Mouse (Mus musculus) olfactory bulb, adult 2 months (tissue): ENCODE data around the gene Nsun2.

Experiments used
- CTCF ChIP-seq: fragments of 200-500 bp; IDR thresholded peaks from 2 replicates; pipeline ENCODE4 v1.5.1; 2012; ENCODE audit warnings: low read depth, mild to moderate bottlenecking, low read length, moderate library complexity; ENCODE audit not compliant: insufficient read depth
- POLR2A ChIP-seq: fragments of 200-500 bp; IDR thresholded peaks from 2 replicates; pipeline ENCODE4 v1.6.1; 2012; ENCODE audit warnings: mild to moderate bottlenecking, low read depth, low read length, moderate library complexity; ENCODE audit not compliant: insufficient read depth

DNA sequence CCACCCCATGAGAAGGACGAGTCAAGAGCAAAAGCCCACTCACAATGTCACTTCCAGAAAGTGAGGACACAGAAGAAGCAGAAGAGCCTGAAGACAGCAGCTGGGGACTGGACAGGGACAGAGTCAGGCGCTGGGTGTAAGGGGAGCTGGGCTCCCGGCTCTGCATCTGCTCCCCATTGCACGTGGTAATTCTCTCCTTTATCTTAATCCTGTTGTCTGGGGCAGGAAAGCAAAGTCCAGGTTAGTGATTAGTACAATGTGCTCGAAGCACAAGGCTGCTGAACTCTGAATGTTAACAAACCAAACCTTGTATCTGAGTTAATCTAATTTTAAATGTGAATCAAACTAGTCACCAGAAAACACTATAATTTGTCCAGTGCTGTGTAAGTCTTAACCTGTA is 30.7 kb upstream of the Nsun2 start:
- no peak for TF ChIP-seq CTCF
- no peak for TF ChIP-seq POLR2A
